Mouse (Mus musculus): ENCODE results near the gene Fuz. TPM values are rescaled to one million over a fixed set of nuclear protein-coding genes. Genes with fewer than 3 reads are reported as not detected.

The Fuz gene
- polyA plus RNA-seq, 1 experiment: 52.8 TPM

- TF ChIP-seq CTCF (IDR thresholded peaks at IDR 0.05; ENCODE audit: extremely low read depth, insufficient read depth, insufficient read length, insufficient replicate concordance) (no peak), POLR2A (IDR thresholded peaks at IDR 0.05; ENCODE audit: low read depth, low read length) (no peak)
- no peak for DNase-seq (ENCODE audit: low read depth in 1 of 2, low spot score in 2 of 2)
- H3K27me3 ChIP-seq (ENCODE audit: control insufficient read depth, insufficient read depth, low read length): no peaks in the 10 kb centered on the region
- no peak overlapping the region for H3K27ac ChIP-seq (ENCODE audit: insufficient read depth, low read length)
- peaks cover 2% of the 10 kb centered on the region for H3K36me3 ChIP-seq (ENCODE audit: control insufficient read depth, insufficient read depth, low read length)
- H3K4me3 ChIP-seq (ENCODE audit: extremely low read depth, insufficient read depth, insufficient read length): no peak overlapping the region
- peaks cover 10% of the 10 kb centered on the region for H3K4me1 ChIP-seq (ENCODE audit: control insufficient read depth, insufficient read depth, insufficient read length)
- WGBS: 92% methylated on average over 3 of the region's 3 CpGs
These were observed 1.7 kb upstream of the Fuz start for GRCm38 (mm10) chr7:44894175-44894574.

GRCm38 (mm10) chr7:44895206-44895592 is 680 bp upstream of the Fuz start:
- H3K27ac ChIP-seq (ENCODE audit: insufficient read depth, low read length): no peak overlapping the region
- peaks cover 10% of the 10 kb centered on the region for H3K4me1 ChIP-seq (ENCODE audit: control insufficient read depth, insufficient read depth, insufficient read length)
- H3K4me3 ChIP-seq (ENCODE audit: extremely low read depth, insufficient read depth, insufficient read length): 0 out of 2 replicates have a peak overlapping the region, but pooled peaks have one; percentile 92
- H3K27me3 ChIP-seq (ENCODE audit: control insufficient read depth, insufficient read depth, low read length): no peaks in the 10 kb centered on the region
- WGBS: 51% methylated on average over 7 of the region's 7 CpGs
- no peak for DNase-seq (ENCODE audit: low read depth in 1 of 2, low spot score in 2 of 2)
- TF ChIP-seq POLR2A (IDR thresholded peaks at IDR 0.05; ENCODE audit: low read depth, low read length) (no peak), CTCF (IDR thresholded peaks at IDR 0.05; ENCODE audit: extremely low read depth, insufficient read depth, insufficient read length, insufficient replicate concordance) (no peak)
- H3K36me3 ChIP-seq (ENCODE audit: control insufficient read depth, insufficient read depth, low read length): peaks cover 2% of the 10 kb centered on the region

- H3K27me3 ChIP-seq (ENCODE audit: control insufficient read depth, insufficient read depth, low read length): no peaks in the 10 kb centered on the region
- TF ChIP-seq POLR2A (IDR thresholded peaks at IDR 0.05; ENCODE audit: low read depth, low read length) (no peak), CTCF (IDR thresholded peaks at IDR 0.05; ENCODE audit: extremely low read depth, insufficient read depth, insufficient read length, insufficient replicate concordance) (no peak)
- H3K27ac ChIP-seq (ENCODE audit: insufficient read depth, low read length): peak overlapping the region; percentile 83
- H3K36me3 ChIP-seq (ENCODE audit: control insufficient read depth, insufficient read depth, low read length): peaks cover 2% of the 10 kb centered on the region
- H3K4me3 ChIP-seq (ENCODE audit: extremely low read depth, insufficient read depth, insufficient read length): peak overlapping the region; percentile 92
- WGBS: 40% methylated on average over 10 of the region's 10 CpGs
- no peak for DNase-seq (ENCODE audit: low read depth in 1 of 2, low spot score in 2 of 2)
- peaks cover 11% of the 10 kb centered on the region for H3K4me1 ChIP-seq (ENCODE audit: control insufficient read depth, insufficient read depth, insufficient read length)
These were observed 620 bp downstream of the Fuz start for GRCm38 (mm10) chr7:44896499-44896898.

GRCm38 (mm10) chr7:44898607-44899006 is 2.7 kb downstream of the Fuz start:
- Histone ChIP-seq H3K36me3 (ENCODE audit: control insufficient read depth, insufficient read depth, low read length) (peaks cover 5% of the 10 kb centered on the region), H3K27me3 (ENCODE audit: control insufficient read depth, insufficient read depth, low read length) (no peaks in the 10 kb centered on the region), H3K27ac (ENCODE audit: insufficient read depth, low read length) (no peak overlapping the region), H3K4me3 (ENCODE audit: extremely low read depth, insufficient read depth, insufficient read length) (no peak overlapping the region), H3K4me1 (ENCODE audit: control insufficient read depth, insufficient read depth, insufficient read length) (peaks cover 15% of the 10 kb centered on the region)
- no peak for TF ChIP-seq CTCF (IDR thresholded peaks at IDR 0.05; ENCODE audit: extremely low read depth, insufficient read depth, insufficient read length, insufficient replicate concordance)
- WGBS: 72% methylated on average over 19 of the region's 19 CpGs
- DNase-seq (ENCODE audit: low read depth in 1 of 2, low spot score in 2 of 2): no peak

GRCm38 (mm10) chr7:44900632-44901031 is 4.8 kb downstream of the Fuz start:
- DNase-seq (ENCODE audit: low read depth in 1 of 2, low spot score in 2 of 2): no peak
- H3K36me3 ChIP-seq (ENCODE audit: control insufficient read depth, insufficient read depth, low read length): peaks cover 15% of the 10 kb centered on the region
- TF ChIP-seq POLR2A (IDR thresholded peaks at IDR 0.05; ENCODE audit: low read depth, low read length): no peak
- no peak for TF ChIP-seq CTCF (IDR thresholded peaks at IDR 0.05; ENCODE audit: extremely low read depth, insufficient read depth, insufficient read length, insufficient replicate concordance)
- no peak overlapping the region for H3K27ac ChIP-seq (ENCODE audit: insufficient read depth, low read length)
- H3K27me3 ChIP-seq (ENCODE audit: control insufficient read depth, insufficient read depth, low read length): no peaks in the 10 kb centered on the region
- 96% methylated on average over 11 of the region's 11 CpGs for WGBS
- H3K4me3 ChIP-seq (ENCODE audit: extremely low read depth, insufficient read depth, insufficient read length): no peak overlapping the region
- peaks cover 12% of the 10 kb centered on the region for H3K4me1 ChIP-seq (ENCODE audit: control insufficient read depth, insufficient read depth, insufficient read length)

GRCm38 (mm10) chr7:44901230-44901722 is 5.4 kb downstream of the Fuz start:
- WGBS: 16% methylated on average over 21 of the region's 21 CpGs
- TF ChIP-seq CTCF (IDR thresholded peaks at IDR 0.05; ENCODE audit: extremely low read depth, insufficient read depth, insufficient read length, insufficient replicate concordance) (peak; percentile 10; the same call in 1 of the 2 replicates), POLR2A (IDR thresholded peaks at IDR 0.05; ENCODE audit: low read depth, low read length) (no peak)
- peak overlapping the region; percentile 91 for H3K27ac ChIP-seq (ENCODE audit: insufficient read depth, low read length)
- H3K27me3 ChIP-seq (ENCODE audit: control insufficient read depth, insufficient read depth, low read length): no peaks in the 10 kb centered on the region
- DNase-seq (ENCODE audit: low read depth in 1 of 2, low spot score in 2 of 2): peak; percentile 45 to 56
- peaks cover 21% of the 10 kb centered on the region for H3K36me3 ChIP-seq (ENCODE audit: control insufficient read depth, insufficient read depth, low read length)
- peaks cover 12% of the 10 kb centered on the region for H3K4me1 ChIP-seq (ENCODE audit: control insufficient read depth, insufficient read depth, insufficient read length)
- peak overlapping the region; percentile 69 for H3K4me3 ChIP-seq (ENCODE audit: extremely low read depth, insufficient read depth, insufficient read length)

GRCm38 (mm10) chr7:44905430-44905829 is 9.6 kb downstream of the Fuz start:
- H3K4me3 ChIP-seq (ENCODE audit: extremely low read depth, insufficient read depth, insufficient read length): no peak overlapping the region
- DNase-seq (ENCODE audit: low read depth in 1 of 2, low spot score in 2 of 2): no peak
- TF ChIP-seq CTCF (IDR thresholded peaks at IDR 0.05; ENCODE audit: extremely low read depth, insufficient read depth, insufficient read length, insufficient replicate concordance): no peak
- TF ChIP-seq POLR2A (IDR thresholded peaks at IDR 0.05; ENCODE audit: low read depth, low read length): no peak
- peaks cover 33% of the 10 kb centered on the region for H3K36me3 ChIP-seq (ENCODE audit: control insufficient read depth, insufficient read depth, low read length)
- WGBS: 90% methylated on average over 20 of the region's 20 CpGs
- H3K27ac ChIP-seq (ENCODE audit: insufficient read depth, low read length): no peak overlapping the region
- peaks cover 5% of the 10 kb centered on the region; the same call in 1 of the 2 replicates for H3K4me1 ChIP-seq (ENCODE audit: control insufficient read depth, insufficient read depth, insufficient read length)
- no peaks in the 10 kb centered on the region for H3K27me3 ChIP-seq (ENCODE audit: control insufficient read depth, insufficient read depth, low read length)
